Mouse (Mus musculus): ENCODE data around the gene Zfp511. TPM values are rescaled to one million over a fixed set of nuclear protein-coding genes. Genes with fewer than 3 reads are reported as not detected.

Zfp511 gene
- polyA plus RNA-seq, 1 experiment from 2014 or later = 16.5 TPM

- peak overlapping the region; percentile 92 for H3K4me2 ChIP-seq (ENCODE audit: low read depth, low read length)
- H3K4me3 ChIP-seq (ENCODE audit: low read depth, low read length) = peak overlapping the region; percentile 89
- peak overlapping the region; percentile 88 for H3K9ac ChIP-seq (ENCODE audit: low read depth, low read length)
Observed at GRCm38 (mm10) chr7:140037171-140037555, 972 bp downstream of the Zfp511 start.

DNA sequence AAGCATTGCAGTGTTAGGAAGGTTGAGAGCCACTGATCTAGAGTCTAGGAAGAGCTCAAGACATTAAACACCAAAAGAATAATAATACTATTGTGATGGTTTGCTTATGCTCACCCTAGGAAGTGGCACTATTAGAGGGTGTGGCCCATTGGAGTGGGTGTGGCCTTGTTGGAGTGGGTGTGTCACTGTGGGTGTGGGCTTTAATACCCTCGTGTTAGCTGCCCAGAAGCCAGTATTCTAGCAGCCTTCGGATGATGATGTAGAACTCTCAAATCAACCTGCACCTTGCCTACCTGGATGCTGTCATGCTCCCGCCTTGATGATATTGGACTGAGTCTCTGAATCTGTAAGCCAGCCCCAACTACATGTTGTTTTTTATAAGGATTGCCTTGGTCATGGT is 6.5 kb downstream of the Zfp511 start:
- Histone ChIP-seq H3K9me3 (replicated peaks; ENCODE audit: control insufficient read depth, low read length) (no peaks in the 10 kb centered on the region), H3K4me3 (ENCODE audit: low read depth, low read length) (no peak overlapping the region), H3K9ac (ENCODE audit: low read depth, low read length) (no peak overlapping the region), H3K27ac (ENCODE audit: low read length) (no peak overlapping the region), H3K36me3 (ENCODE audit: control insufficient read depth, insufficient read depth) (no peaks in the 10 kb centered on the region), H3K27me3 (ENCODE audit: control insufficient read depth, insufficient read depth, low read depth, low read length) (peaks cover 27% of the 10 kb centered on the region), H3K4me2 (ENCODE audit: low read depth, low read length) (no peak overlapping the region), H3K4me1 (ENCODE audit: control insufficient read depth, low read depth, low read length) (peaks cover 4% of the 10 kb centered on the region)
- WGBS (ENCODE audit: insufficient replicate concordance) = 50% methylated on average over 3 of the region's 3 CpGs
- ATAC-seq (ENCODE audit: low read depth) = peak; percentile 58

More at GRCm38 (mm10) chr7:140037171-140037555, 972 bp downstream of the Zfp511 start:
- no peak for ATAC-seq (ENCODE audit: low read depth)
- H3K27ac ChIP-seq (ENCODE audit: low read length) = no peak overlapping the region
- no peaks in the 10 kb centered on the region for H3K27me3 ChIP-seq (ENCODE audit: control insufficient read depth, insufficient read depth, low read depth, low read length)
- H3K9me3 ChIP-seq (replicated peaks; ENCODE audit: control insufficient read depth, low read length) = no peaks in the 10 kb centered on the region
- peaks cover 11% of the 10 kb centered on the region for H3K4me1 ChIP-seq (ENCODE audit: control insufficient read depth, low read depth, low read length)
- H3K36me3 ChIP-seq (ENCODE audit: control insufficient read depth, insufficient read depth) = peaks cover 6% of the 10 kb centered on the region
- 68% methylated on average over 3 of the region's 3 CpGs for WGBS (ENCODE audit: insufficient replicate concordance)

GRCm38 (mm10) chr7:140045546-140045945 is 9.4 kb downstream of the Zfp511 start:
- Histone ChIP-seq H3K36me3 (ENCODE audit: control insufficient read depth, insufficient read depth) (no peaks in the 10 kb centered on the region), H3K9ac (ENCODE audit: low read depth, low read length) (no peak overlapping the region), H3K4me2 (ENCODE audit: low read depth, low read length) (no peak overlapping the region), H3K27ac (ENCODE audit: low read length) (no peak overlapping the region), H3K4me3 (ENCODE audit: low read depth, low read length) (no peak overlapping the region), H3K27me3 (ENCODE audit: control insufficient read depth, insufficient read depth, low read depth, low read length) (peaks cover 55% of the 10 kb centered on the region), H3K4me1 (ENCODE audit: control insufficient read depth, low read depth, low read length) (peaks cover 4% of the 10 kb centered on the region), H3K9me3 (replicated peaks; ENCODE audit: control insufficient read depth, low read length) (no peaks in the 10 kb centered on the region)
- WGBS (ENCODE audit: insufficient replicate concordance) = 53% methylated on average over 4 of the region's 4 CpGs
- ATAC-seq (ENCODE audit: low read depth) = no peak

DNA sequence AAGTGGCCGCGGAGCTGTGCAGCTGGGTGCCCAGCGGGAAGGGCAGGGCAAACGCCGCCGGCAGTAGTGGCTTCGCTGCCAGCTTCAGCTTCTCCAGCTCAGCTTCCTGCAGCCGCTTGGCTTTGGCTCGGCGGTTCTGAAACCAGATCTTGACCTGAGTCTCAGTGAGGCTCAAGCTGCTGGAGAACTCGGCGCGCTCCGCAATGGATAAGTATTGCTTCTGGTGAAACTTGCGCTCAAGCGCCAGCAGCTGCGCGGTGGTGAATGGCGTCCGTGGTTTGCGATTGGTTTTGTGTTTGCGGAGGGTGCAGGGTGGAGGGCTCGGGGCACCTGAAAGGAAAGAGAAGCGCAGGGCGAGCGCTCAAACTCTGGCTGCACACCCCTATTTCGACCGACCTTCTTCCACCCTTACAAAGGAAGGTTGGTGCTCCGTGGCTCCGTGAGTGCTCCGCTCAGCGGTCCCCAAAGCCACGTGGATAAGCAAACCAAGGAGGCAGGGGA is 11.7 kb downstream of the Zfp511 start:
- Histone ChIP-seq H3K27ac (ENCODE audit: low read length) (no peak overlapping the region), H3K27me3 (ENCODE audit: control insufficient read depth, insufficient read depth, low read depth, low read length) (peaks cover 73% of the 10 kb centered on the region), H3K4me1 (ENCODE audit: control insufficient read depth, low read depth, low read length) (peaks cover under 1% of the 10 kb centered on the region; the same call in 1 of the 2 replicates), H3K36me3 (ENCODE audit: control insufficient read depth, insufficient read depth) (no peaks in the 10 kb centered on the region), H3K9ac (ENCODE audit: low read depth, low read length) (no peak overlapping the region), H3K4me3 (ENCODE audit: low read depth, low read length) (peak overlapping the region; percentile 18), H3K4me2 (ENCODE audit: low read depth, low read length) (0 out of 2 replicates have a peak overlapping the region, but pooled peaks have one; percentile 1), H3K9me3 (replicated peaks; ENCODE audit: control insufficient read depth, low read length) (no peaks in the 10 kb centered on the region)
- under 1% methylated on average over 33 of the region's 33 CpGs for WGBS (ENCODE audit: insufficient replicate concordance)
- ATAC-seq (ENCODE audit: low read depth) = no peak

DNA sequence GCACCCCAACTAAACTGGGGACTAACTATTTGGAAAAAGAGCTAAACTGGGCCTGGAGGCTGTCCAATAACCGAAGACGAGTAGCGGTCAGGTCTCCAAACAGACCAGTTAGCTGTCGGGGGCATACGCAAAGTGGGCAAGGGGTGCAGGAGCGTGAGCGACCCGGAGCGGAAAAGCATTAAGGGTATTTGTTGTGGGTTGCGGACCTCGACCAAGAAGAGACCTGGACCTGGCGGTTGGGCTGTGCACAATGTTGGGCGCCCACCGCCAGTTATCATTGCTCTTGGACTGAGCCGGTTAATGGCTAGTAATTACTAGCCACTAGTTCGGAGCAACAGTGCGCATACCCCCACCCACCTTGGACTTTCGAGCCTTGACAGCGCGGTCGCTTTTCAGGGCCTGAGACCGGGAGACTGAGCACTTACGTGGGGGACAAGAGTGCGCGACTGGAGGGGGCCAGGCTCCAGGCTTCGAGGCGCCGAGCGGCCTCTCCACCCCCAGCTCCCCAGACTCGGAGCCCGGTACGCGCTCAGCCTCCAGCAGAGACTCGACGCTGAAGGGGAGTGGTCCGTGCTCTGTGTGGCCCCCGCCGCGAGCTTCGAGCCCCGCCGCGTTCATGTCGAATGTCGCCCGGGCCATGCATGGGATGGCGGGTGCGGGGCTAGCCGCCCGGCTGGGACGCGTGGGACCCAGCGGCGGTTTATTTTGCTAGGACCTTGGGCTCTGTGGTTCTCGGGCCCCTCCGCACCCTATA is 12.3 kb downstream of the Zfp511 start, which contains the start of gene Msx3:
TSS of gene Msx3 (minus strand) at position 729 of the 754 bp plus-strand sequence.
- ATAC-seq (ENCODE audit: low read depth) = 0 out of 2 replicates have a peak, but pooled peaks have one; percentile 16
- H3K4me2 ChIP-seq (ENCODE audit: low read depth, low read length) = peak within 1 kb of the TSS; percentile 52
- no peaks in the 10 kb centered on the region; the same call in 1 of the 2 replicates for H3K4me1 ChIP-seq (ENCODE audit: control insufficient read depth, low read depth, low read length)
- WGBS (ENCODE audit: insufficient replicate concordance) = 2% methylated on average over 56 of the region's 56 CpGs
- no peaks in the 10 kb centered on the region for H3K36me3 ChIP-seq (ENCODE audit: control insufficient read depth, insufficient read depth)
- peak within 1 kb of the TSS; percentile 39 for H3K4me3 ChIP-seq (ENCODE audit: low read depth, low read length)
- H3K27ac ChIP-seq (ENCODE audit: low read length) = no peak within 1 kb of the TSS
- no peaks in the 10 kb centered on the region for H3K9me3 ChIP-seq (replicated peaks; ENCODE audit: control insufficient read depth, low read length)
- no peak within 1 kb of the TSS for H3K9ac ChIP-seq (ENCODE audit: low read depth, low read length)
- peaks cover 73% of the 10 kb centered on the region for H3K27me3 ChIP-seq (ENCODE audit: control insufficient read depth, insufficient read depth, low read depth, low read length)

GRCm38 (mm10) chr7:140049115-140049689 is 13.0 kb downstream of the Zfp511 start:
- Histone ChIP-seq H3K27me3 (ENCODE audit: control insufficient read depth, insufficient read depth, low read depth, low read length) (peaks cover 73% of the 10 kb centered on the region), H3K27ac (ENCODE audit: low read length) (no peak overlapping the region), H3K4me3 (ENCODE audit: low read depth, low read length) (peak overlapping the region; percentile 39), H3K36me3 (ENCODE audit: control insufficient read depth, insufficient read depth) (no peaks in the 10 kb centered on the region), H3K9me3 (replicated peaks; ENCODE audit: control insufficient read depth, low read length) (no peaks in the 10 kb centered on the region), H3K4me1 (ENCODE audit: control insufficient read depth, low read depth, low read length) (no peaks in the 10 kb centered on the region; the same call in 1 of the 2 replicates), H3K4me2 (ENCODE audit: low read depth, low read length) (peak overlapping the region; percentile 52), H3K9ac (ENCODE audit: low read depth, low read length) (no peak overlapping the region)
- WGBS (ENCODE audit: insufficient replicate concordance) = 2% methylated on average over 34 of the region's 34 CpGs
- no peak for ATAC-seq (ENCODE audit: low read depth)

- no peak overlapping the region for H3K27ac ChIP-seq (ENCODE audit: low read length)
- no peaks in the 10 kb centered on the region for H3K36me3 ChIP-seq (ENCODE audit: control insufficient read depth, insufficient read depth)
- no peak for ATAC-seq (ENCODE audit: low read depth)
- H3K4me1 ChIP-seq (ENCODE audit: control insufficient read depth, low read depth, low read length) = no peaks in the 10 kb centered on the region; the same call in 1 of the 2 replicates
- H3K9ac ChIP-seq (ENCODE audit: low read depth, low read length) = no peak overlapping the region
- H3K27me3 ChIP-seq (ENCODE audit: control insufficient read depth, insufficient read depth, low read depth, low read length) = peaks cover 68% of the 10 kb centered on the region
- no peaks in the 10 kb centered on the region for H3K9me3 ChIP-seq (replicated peaks; ENCODE audit: control insufficient read depth, low read length)
- H3K4me2 ChIP-seq (ENCODE audit: low read depth, low read length) = no peak overlapping the region
- 51% methylated on average over 4 of the region's 4 CpGs for WGBS (ENCODE audit: insufficient replicate concordance)
- H3K4me3 ChIP-seq (ENCODE audit: low read depth, low read length) = no peak overlapping the region
Observed at GRCm38 (mm10) chr7:140054124-140054523, 17.9 kb downstream of the Zfp511 start.

- H3K27me3 ChIP-seq (ENCODE audit: control insufficient read depth, insufficient read depth, low read depth, low read length) = peaks cover 74% of the 10 kb centered on the region
- no peak overlapping the region for H3K27ac ChIP-seq (ENCODE audit: low read length)
- peak overlapping the region; percentile 24 for H3K4me2 ChIP-seq (ENCODE audit: low read depth, low read length)
- H3K4me1 ChIP-seq (ENCODE audit: control insufficient read depth, low read depth, low read length) = no peaks in the 10 kb centered on the region
- H3K9ac ChIP-seq (ENCODE audit: low read depth, low read length) = no peak overlapping the region
- 4% methylated on average over 53 of the region's 53 CpGs for WGBS (ENCODE audit: insufficient replicate concordance)
- no peak for ATAC-seq (ENCODE audit: low read depth)
- no peaks in the 10 kb centered on the region for H3K36me3 ChIP-seq (ENCODE audit: control insufficient read depth, insufficient read depth)
- H3K4me3 ChIP-seq (ENCODE audit: low read depth, low read length) = peak overlapping the region; percentile 19
- no peaks in the 10 kb centered on the region for H3K9me3 ChIP-seq (replicated peaks; ENCODE audit: control insufficient read depth, low read length)
Observed at GRCm38 (mm10) chr7:140057413-140058407, 21.5 kb downstream of the Zfp511 start.
